Mouse (Mus musculus): ENCODE results near the gene Cyp46a1. TPM values are rescaled to one million over a fixed set of nuclear protein-coding genes. Genes with fewer than 3 reads are reported as not detected.

The Cyp46a1 gene
- polyA plus RNA-seq, 1 experiment: not detected

GRCm38 (mm10) chr12:108400951-108401350 lies 66.8 kb downstream of the Cyp46a1 start:
- H3K4me1 ChIP-seq (ENCODE audit: control insufficient read depth): no peaks in the 10 kb centered on the region
- no peak overlapping the region for H3K4me3 ChIP-seq (replicated peaks)
- H3K9me3 ChIP-seq (ENCODE audit: control insufficient read depth, low read length): peaks cover 4% of the 10 kb centered on the region; the same call in 1 of the 2 replicates
- TF ChIP-seq GATA1 (IDR thresholded peaks at IDR 0.05; ENCODE audit: low read length): no peak
- no peak for TF ChIP-seq TAL1 (IDR thresholded peaks at IDR 0.05; ENCODE audit: low read length)
- no peaks in the 10 kb centered on the region; the same call in 1 of the 2 replicates for H3K27me3 ChIP-seq (ENCODE audit: control insufficient read depth)
- H3K36me3 ChIP-seq (ENCODE audit: control insufficient read depth): no peaks in the 10 kb centered on the region

DNA sequence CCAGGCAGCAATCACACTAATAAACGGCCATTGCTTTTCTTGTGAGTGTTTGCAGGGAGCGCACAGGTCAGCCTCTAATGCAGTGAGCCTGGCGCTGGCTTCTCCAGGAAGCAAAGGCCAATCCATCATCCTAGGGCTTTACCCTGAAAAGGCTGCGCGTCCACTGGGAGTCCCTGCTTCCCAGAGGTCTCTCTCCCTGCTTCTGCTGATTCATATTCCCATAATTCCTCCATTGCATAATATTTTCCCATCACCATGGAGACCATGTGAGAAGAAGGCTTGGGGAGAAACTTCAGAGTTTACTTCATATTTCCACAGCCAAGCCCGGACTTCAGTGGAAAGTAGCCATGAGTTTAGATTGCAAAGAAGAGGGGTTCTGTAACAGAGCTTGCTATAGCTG lies 69.8 kb downstream of the Cyp46a1 start:
- Histone ChIP-seq H3K27me3 (ENCODE audit: control insufficient read depth) (no peaks in the 10 kb centered on the region; the same call in 1 of the 2 replicates), H3K4me1 (ENCODE audit: control insufficient read depth) (no peaks in the 10 kb centered on the region), H3K36me3 (ENCODE audit: control insufficient read depth) (no peaks in the 10 kb centered on the region), H3K9me3 (ENCODE audit: control insufficient read depth, low read length) (peaks cover 4% of the 10 kb centered on the region; the same call in 1 of the 2 replicates), H3K4me3 (replicated peaks) (no peak overlapping the region)
- no peak for TF ChIP-seq GATA1 (IDR thresholded peaks at IDR 0.05; ENCODE audit: low read length)
- no peak for TF ChIP-seq TAL1 (IDR thresholded peaks at IDR 0.05; ENCODE audit: low read length)

- Histone ChIP-seq H3K4me3 (replicated peaks) (no peak overlapping the region), H3K27me3 (ENCODE audit: control insufficient read depth) (no peaks in the 10 kb centered on the region; the same call in 1 of the 2 replicates), H3K9me3 (ENCODE audit: control insufficient read depth, low read length) (peaks cover 4% of the 10 kb centered on the region; the same call in 1 of the 2 replicates), H3K36me3 (ENCODE audit: control insufficient read depth) (no peaks in the 10 kb centered on the region), H3K4me1 (ENCODE audit: control insufficient read depth) (no peaks in the 10 kb centered on the region)
- TF ChIP-seq GATA1 (IDR thresholded peaks at IDR 0.05; ENCODE audit: low read length) (no peak), TAL1 (IDR thresholded peaks at IDR 0.05; ENCODE audit: low read length) (no peak)
Measured at GRCm38 (mm10) chr12:108409100-108409499, 74.9 kb downstream of the Cyp46a1 start.

- no peaks in the 10 kb centered on the region for H3K4me1 ChIP-seq (ENCODE audit: control insufficient read depth)
- TF ChIP-seq TAL1 (IDR thresholded peaks at IDR 0.05; ENCODE audit: low read length): no peak
- TF ChIP-seq GATA1 (IDR thresholded peaks at IDR 0.05; ENCODE audit: low read length): no peak
- H3K36me3 ChIP-seq (ENCODE audit: control insufficient read depth): no peaks in the 10 kb centered on the region
- H3K4me3 ChIP-seq (replicated peaks): no peak overlapping the region
- H3K9me3 ChIP-seq (ENCODE audit: control insufficient read depth, low read length): no peaks in the 10 kb centered on the region
- no peaks in the 10 kb centered on the region for H3K27me3 ChIP-seq (ENCODE audit: control insufficient read depth)
Measured at GRCm38 (mm10) chr12:108410416-108411208, 76.4 kb downstream of the Cyp46a1 start.

Other genes with a start within 250 kb of the Cyp46a1 start
- gene Setd3, start 155.1 kb upstream of the Cyp46a1 start, polyA plus RNA-seq (2012): 1.8 and 2.0 TPM in 2 replicates
- gene Ccnk, start 154.8 kb upstream of the Cyp46a1 start, polyA plus RNA-seq (2012): 11.6 and 12.1 TPM in 2 replicates
- 0.23 and 0.28 TPM in 2 replicates for gene Ccdc85c, start 59.0 kb upstream of the Cyp46a1 start, polyA plus RNA-seq (2012)
- gene Hhipl1, start 28.1 kb upstream of the Cyp46a1 start, polyA plus RNA-seq (2012): not detected in 2 replicates
- gene Eml1, start 36.6 kb downstream of the Cyp46a1 start, polyA plus RNA-seq (2012): 0.02 TPM in 1 of 2 replicates, not detected in the other
- 1.6 and 1.9 TPM in 2 replicates for gene Evl, start 220.3 kb downstream of the Cyp46a1 start, polyA plus RNA-seq (2012)